Mouse (Mus musculus) liver, embryonic 12.5 days (tissue): Measurements from ENCODE around the gene Iqcf1. TPM values are rescaled to one million over a fixed set of nuclear protein-coding genes. Genes with fewer than 3 reads are reported as not detected.

ENCODE experiments used
- ATAC-seq: fragments of 200-750 bp; cut with Nextera tagmentation; 2 replicates; pipeline ENCODE4 v1.8.0; 2017; ENCODE audit warnings: moderate number of reproducible peaks, mild to moderate bottlenecking, moderate library complexity
- H3K27ac ChIP-seq: fragments of 300-500 bp; sonication (generic); 2 replicates; pipeline ENCODE4 v1.5.1; 2016; ENCODE audit warnings: mild to moderate bottlenecking
- H3K27me3 ChIP-seq: fragments of 300-500 bp; sonication (generic); replicated peaks from 2 replicates; pipeline ENCODE4 v1.6.1; 2016; ENCODE audit warnings: mild to moderate bottlenecking, moderate library complexity
- H3K36me3 ChIP-seq: fragments of 300-500 bp; sonication (generic); 2 replicates; pipeline ENCODE4 v1.6.1; 2016; ENCODE audit warnings: mild to moderate bottlenecking, moderate library complexity
- H3K4me1 ChIP-seq: fragments of 300-500 bp; sonication (generic); 2 replicates; pipeline ENCODE4 v1.6.1; 2016
- H3K4me2 ChIP-seq: fragments of 300-500 bp; sonication (generic); 2 replicates; pipeline ENCODE4 v1.6.1; 2016; ENCODE audit warnings: mild to moderate bottlenecking, moderate library complexity
- H3K4me3 ChIP-seq: fragments of 300-500 bp; sonication (generic); 2 replicates; pipeline ENCODE4 v1.5.1; 2016; ENCODE audit warnings: mild to moderate bottlenecking, moderate library complexity
- H3K9ac ChIP-seq: fragments of 300-500 bp; sonication (generic); 2 replicates; pipeline ENCODE4 v1.6.1; 2016; ENCODE audit warnings: mild to moderate bottlenecking, moderate library complexity
- H3K9me3 ChIP-seq: fragments of 300-500 bp; sonication (generic); replicated peaks from 2 replicates; pipeline ENCODE4 v1.6.1; 2016; ENCODE audit warnings: mild to moderate bottlenecking, moderate library complexity
- WGBS: fragments of 180-500 bp; shearing (Covaris S2); methylation state at CpG from one replicate; pipeline ENCODE4 v1.1.7; 2016; ENCODE audit not compliant: insufficient replicate concordance; 5-methylcytosine and 5-hydroxymethylcytosine counted together
- polyA plus RNA-seq: library from polyadenylated mRNA; unstranded; fragments of >200 nt; fragmentation: Nextera tagmentation; extraction: Ambion mirVana; gene quantifications from 2 replicates; pipeline ENCODE4 v1.2.1, GENCODE M21; 2016

Gene Iqcf1
- polyA plus RNA-seq, 1 experiment from 2014 or later = not detected

DNA sequence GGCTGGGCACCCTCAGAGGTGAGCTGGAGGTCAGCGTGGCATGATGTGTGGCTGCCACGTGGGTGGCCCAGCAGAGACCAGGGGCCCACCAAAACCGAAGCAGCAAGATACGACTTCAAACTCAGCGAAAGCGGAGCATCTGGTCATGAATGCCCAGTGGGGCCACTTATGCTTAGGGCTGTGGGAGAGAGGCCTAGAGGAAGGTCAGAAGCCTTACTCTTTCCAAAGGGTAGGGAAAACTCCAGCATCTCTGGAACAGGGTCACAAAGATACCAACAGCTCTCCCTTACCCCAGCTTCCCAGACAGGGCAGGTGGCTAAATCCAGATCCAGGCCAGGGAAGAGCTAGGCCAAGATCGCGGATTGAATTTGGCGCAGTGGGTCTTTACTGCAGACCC, 42.6 kb upstream of the Iqcf1 start:
- no peak overlapping the region for H3K9ac ChIP-seq
- no peak overlapping the region for H3K27ac ChIP-seq
- no peak overlapping the region for H3K4me2 ChIP-seq
- peaks cover 31% of the 10 kb centered on the region for H3K27me3 ChIP-seq
- 76% methylated on average over 9 of the region's 9 CpGs for WGBS
- ATAC-seq = no peak
- H3K4me1 ChIP-seq = peaks cover 52% of the 10 kb centered on the region
- H3K9me3 ChIP-seq = no peaks in the 10 kb centered on the region
- H3K36me3 ChIP-seq = peaks cover 19% of the 10 kb centered on the region
- no peak overlapping the region for H3K4me3 ChIP-seq

DNA sequence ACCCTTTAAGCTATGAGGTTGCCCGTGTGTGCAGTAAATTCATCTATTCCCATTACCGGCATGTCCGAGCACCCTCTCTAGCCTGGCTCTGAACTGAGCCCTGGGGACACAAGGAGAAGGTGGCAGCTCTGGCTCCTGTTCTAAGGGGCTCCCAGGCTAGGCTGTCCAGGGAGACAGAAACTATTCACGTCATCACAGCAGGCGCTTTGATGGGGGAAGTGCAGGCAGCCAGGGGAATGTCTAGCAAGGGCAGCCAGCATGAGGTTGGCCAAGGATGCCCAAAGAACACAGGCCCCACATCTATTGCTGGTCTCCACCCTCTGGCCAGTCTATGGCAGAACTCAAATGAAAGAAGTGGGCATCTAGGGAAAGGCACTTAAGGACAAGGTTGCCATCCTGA, 41.8 kb upstream of the Iqcf1 start:
- Histone ChIP-seq H3K9ac (no peak overlapping the region), H3K36me3 (peaks cover 26% of the 10 kb centered on the region), H3K27me3 (peaks cover 23% of the 10 kb centered on the region), H3K4me2 (no peak overlapping the region), H3K4me1 (peaks cover 46% of the 10 kb centered on the region), H3K9me3 (no peaks in the 10 kb centered on the region), H3K27ac (no peak overlapping the region), H3K4me3 (no peak overlapping the region)
- 62% methylated on average over 5 of the region's 5 CpGs for WGBS
- no peak for ATAC-seq

DNA sequence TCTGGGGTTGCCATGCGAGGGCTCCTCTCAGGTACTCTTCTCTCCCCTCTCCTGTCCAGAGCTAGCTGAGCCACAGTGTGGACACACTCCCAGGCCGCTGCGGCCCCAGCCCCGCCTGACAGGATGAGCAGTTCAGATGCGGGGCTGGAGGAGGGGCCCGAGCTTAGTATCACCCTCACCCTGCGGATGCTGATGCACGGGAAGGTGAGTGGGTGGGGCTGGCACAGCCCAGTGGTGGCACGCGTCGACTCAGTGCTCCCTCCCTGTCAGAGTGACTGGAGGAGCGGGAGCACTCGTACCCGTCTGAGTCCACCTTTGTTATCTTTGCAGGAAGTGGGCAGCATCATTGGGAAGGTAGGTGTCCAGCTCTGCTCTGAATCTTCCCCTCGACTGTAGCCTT, 39.8 kb upstream of the Iqcf1 start:
- peaks cover 24% of the 10 kb centered on the region for H3K27me3 ChIP-seq
- H3K9ac ChIP-seq = no peak overlapping the region
- H3K27ac ChIP-seq = no peak overlapping the region
- H3K9me3 ChIP-seq = no peaks in the 10 kb centered on the region
- no peak for ATAC-seq
- no peak overlapping the region for H3K4me2 ChIP-seq
- peaks cover 35% of the 10 kb centered on the region for H3K36me3 ChIP-seq
- H3K4me1 ChIP-seq = peaks cover 31% of the 10 kb centered on the region
- no peak overlapping the region for H3K4me3 ChIP-seq
- WGBS = 76% methylated on average over 15 of the region's 15 CpGs

DNA sequence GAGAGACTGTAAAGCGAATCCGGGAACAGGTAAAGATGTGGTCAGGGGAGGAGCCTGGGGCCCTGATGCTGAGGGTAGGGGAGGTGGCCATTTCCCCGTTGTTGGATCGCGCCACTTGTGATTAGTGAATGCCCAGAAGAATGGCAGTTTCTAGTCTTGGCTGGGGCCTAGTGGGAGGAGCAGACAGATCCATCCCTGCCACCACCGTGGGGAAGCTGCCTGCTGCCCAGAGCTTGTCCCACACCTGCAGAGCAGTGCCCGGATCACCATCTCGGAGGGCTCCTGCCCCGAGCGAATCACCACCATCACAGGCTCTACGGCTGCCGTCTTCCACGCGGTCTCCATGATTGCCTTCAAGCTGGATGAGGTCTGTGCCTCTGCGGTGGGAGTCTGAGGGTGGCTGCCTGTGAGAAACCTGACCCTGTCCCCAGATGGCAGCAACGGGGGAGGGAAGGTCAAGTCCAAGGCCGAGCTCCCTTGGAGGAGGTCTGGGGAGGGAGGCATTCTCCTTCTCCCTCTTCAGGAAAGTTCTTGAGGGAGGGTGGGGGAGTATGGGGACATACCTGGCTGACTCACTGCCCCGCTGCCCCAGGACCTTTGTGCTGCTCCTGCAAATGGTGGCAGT, 39.3 kb upstream of the Iqcf1 start:
- H3K9ac ChIP-seq = no peak overlapping the region
- no peak overlapping the region for H3K4me3 ChIP-seq
- ATAC-seq = no peak
- WGBS = 75% methylated on average over 17 of the region's 18 CpGs
- H3K4me2 ChIP-seq = no peak overlapping the region
- H3K4me1 ChIP-seq = peaks cover 31% of the 10 kb centered on the region
- H3K36me3 ChIP-seq = peaks cover 35% of the 10 kb centered on the region
- peaks cover 26% of the 10 kb centered on the region for H3K27me3 ChIP-seq
- H3K9me3 ChIP-seq = no peaks in the 10 kb centered on the region
- no peak overlapping the region for H3K27ac ChIP-seq

DNA sequence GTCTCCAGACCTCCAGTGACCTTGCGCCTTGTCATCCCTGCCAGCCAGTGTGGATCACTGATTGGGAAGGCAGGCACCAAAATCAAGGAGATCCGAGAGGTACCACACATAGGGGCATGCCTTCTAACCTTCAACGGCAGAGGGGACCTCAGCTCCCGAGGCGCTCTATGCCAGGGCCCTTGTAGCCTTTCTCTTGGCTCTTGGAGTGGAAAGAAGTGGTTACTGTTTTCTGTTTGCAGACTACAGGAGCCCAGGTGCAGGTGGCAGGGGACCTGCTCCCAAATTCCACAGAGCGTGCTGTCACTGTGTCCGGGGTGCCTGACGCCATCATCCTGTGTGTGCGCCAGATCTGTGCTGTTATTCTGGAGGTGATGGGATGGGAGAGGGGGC, 38.7 kb upstream of the Iqcf1 start:
- no peak overlapping the region for H3K9ac ChIP-seq
- ATAC-seq = no peak
- H3K4me1 ChIP-seq = peaks cover 30% of the 10 kb centered on the region
- H3K4me2 ChIP-seq = no peak overlapping the region
- H3K36me3 ChIP-seq = peaks cover 35% of the 10 kb centered on the region
- WGBS = 77% methylated on average over 9 of the region's 9 CpGs
- H3K27me3 ChIP-seq = peaks cover 31% of the 10 kb centered on the region
- no peak overlapping the region for H3K4me3 ChIP-seq
- no peak overlapping the region for H3K27ac ChIP-seq
- H3K9me3 ChIP-seq = no peaks in the 10 kb centered on the region

DNA sequence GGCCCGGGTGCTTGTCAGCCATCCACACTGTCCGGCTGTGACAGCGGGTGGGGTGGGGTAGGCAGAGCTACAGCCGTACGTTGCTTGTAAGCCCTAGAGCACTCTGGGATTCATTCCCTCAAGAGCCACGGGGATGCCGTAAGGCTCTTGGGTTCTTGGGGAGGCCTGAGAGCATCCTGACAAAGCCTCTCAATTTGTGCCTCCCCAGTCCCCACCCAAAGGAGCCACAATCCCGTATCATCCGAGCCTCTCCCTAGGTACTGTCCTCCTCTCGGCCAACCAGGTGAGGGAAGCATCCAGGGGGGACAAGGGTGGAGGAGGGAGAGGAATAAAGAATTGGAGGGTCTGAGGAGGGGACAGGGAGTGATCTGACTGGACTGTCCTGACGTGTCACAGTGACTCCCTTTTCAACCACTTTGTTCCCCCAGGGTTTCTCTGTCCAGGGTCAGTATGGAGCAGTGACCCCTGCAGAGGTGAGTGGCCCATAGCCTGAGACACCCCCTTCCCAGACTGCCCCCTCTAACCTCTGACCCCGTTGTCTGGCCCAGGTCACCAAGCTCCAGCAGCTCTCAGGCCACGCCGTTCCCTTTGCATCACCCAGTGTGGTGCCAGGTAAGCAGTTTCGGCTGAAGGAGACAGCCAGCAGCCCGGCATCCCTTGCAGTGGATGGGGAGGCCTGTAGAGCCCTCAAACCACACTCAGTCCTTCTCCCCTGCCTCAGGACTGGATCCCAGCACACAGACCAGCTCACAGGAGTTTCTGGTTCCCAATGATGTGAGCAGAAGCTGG, 37.9 kb upstream of the Iqcf1 start:
- WGBS = 78% methylated on average over 16 of the region's 16 CpGs
- no peaks in the 10 kb centered on the region for H3K9me3 ChIP-seq
- H3K4me3 ChIP-seq = no peak overlapping the region
- H3K27me3 ChIP-seq = peaks cover 39% of the 10 kb centered on the region
- peaks cover 35% of the 10 kb centered on the region for H3K36me3 ChIP-seq
- ATAC-seq = no peak
- peaks cover 22% of the 10 kb centered on the region for H3K4me1 ChIP-seq
- H3K27ac ChIP-seq = no peak overlapping the region
- H3K9ac ChIP-seq = no peak overlapping the region
- no peak overlapping the region for H3K4me2 ChIP-seq

DNA sequence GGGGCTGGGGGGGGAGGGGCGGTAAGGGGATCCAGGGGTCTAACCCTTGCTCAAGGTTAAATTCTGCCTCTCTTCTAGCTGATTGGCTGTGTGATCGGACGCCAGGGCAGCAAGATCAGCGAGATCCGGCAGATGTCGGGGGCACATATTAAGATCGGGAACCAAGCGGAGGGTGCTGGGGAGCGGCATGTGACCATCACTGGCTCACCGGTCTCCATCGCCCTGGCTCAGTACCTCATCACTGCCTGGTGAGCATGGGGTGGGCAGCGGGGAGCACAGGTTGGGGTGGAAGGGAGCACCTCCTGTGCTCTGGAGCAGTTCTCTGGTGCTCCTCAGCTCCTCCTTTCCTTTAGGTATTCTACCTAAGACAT, 37.4 kb upstream of the Iqcf1 start:
- H3K27me3 ChIP-seq = peaks cover 43% of the 10 kb centered on the region
- H3K4me3 ChIP-seq = no peak overlapping the region
- ATAC-seq = no peak
- H3K27ac ChIP-seq = no peak overlapping the region
- peaks cover 35% of the 10 kb centered on the region for H3K36me3 ChIP-seq
- 84% methylated on average over 12 of the region's 12 CpGs for WGBS
- H3K4me1 ChIP-seq = peaks cover 16% of the 10 kb centered on the region
- H3K9me3 ChIP-seq = no peaks in the 10 kb centered on the region
- H3K9ac ChIP-seq = no peak overlapping the region
- no peak overlapping the region for H3K4me2 ChIP-seq

DNA sequence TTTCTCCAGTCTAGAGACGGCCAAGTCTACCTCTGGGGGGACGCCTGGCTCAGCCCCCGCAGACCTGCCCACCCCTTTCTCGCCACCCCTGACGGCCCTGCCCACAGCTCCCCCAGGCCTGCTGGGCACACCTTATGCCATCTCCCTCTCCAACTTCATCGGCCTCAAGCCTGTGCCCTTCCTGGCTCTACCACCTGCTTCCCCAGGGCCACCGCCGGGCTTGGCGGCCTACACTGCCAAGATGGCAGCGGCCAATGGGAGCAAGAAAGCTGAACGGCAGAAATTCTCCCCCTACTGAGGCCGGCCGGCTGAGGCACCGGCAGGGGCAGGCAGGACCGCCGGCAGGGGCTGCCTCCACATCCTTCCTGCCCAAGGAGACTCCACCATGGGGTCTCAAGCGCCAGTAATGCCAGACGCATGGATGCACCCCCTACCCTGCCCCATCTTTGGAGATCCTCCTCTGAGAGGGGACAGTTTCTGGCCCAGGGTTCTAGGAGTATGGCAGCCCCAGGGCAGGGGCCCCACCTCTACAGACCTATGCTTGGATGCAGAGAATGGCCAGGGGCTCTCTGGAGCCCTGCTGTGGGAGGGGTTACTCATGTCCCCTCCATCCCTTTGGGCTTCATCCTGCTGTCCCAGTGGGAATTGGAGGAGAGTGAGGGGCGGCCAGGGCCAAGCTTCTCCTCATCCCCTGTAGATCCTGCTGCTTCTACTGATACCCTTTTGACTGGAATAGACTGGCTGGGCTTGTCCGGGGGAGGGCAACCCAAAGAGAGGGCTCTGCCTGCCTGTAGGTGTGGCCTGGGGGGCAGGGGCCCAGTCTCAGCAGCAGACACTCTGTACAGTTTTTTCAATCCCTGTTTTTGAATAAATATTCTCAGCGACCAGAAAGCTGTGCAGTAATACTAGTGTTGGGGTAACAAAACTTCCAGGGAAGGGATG, 36.4 kb upstream of the Iqcf1 start:
- H3K27ac ChIP-seq = no peak overlapping the region
- no peak overlapping the region for H3K9ac ChIP-seq
- H3K27me3 ChIP-seq = peaks cover 50% of the 10 kb centered on the region
- H3K4me1 ChIP-seq = peaks cover 15% of the 10 kb centered on the region
- H3K4me2 ChIP-seq = no peak overlapping the region
- H3K9me3 ChIP-seq = no peaks in the 10 kb centered on the region
- ATAC-seq = no peak
- H3K4me3 ChIP-seq = no peak overlapping the region
- 81% methylated on average over 21 of the region's 21 CpGs for WGBS
- peaks cover 35% of the 10 kb centered on the region for H3K36me3 ChIP-seq

DNA sequence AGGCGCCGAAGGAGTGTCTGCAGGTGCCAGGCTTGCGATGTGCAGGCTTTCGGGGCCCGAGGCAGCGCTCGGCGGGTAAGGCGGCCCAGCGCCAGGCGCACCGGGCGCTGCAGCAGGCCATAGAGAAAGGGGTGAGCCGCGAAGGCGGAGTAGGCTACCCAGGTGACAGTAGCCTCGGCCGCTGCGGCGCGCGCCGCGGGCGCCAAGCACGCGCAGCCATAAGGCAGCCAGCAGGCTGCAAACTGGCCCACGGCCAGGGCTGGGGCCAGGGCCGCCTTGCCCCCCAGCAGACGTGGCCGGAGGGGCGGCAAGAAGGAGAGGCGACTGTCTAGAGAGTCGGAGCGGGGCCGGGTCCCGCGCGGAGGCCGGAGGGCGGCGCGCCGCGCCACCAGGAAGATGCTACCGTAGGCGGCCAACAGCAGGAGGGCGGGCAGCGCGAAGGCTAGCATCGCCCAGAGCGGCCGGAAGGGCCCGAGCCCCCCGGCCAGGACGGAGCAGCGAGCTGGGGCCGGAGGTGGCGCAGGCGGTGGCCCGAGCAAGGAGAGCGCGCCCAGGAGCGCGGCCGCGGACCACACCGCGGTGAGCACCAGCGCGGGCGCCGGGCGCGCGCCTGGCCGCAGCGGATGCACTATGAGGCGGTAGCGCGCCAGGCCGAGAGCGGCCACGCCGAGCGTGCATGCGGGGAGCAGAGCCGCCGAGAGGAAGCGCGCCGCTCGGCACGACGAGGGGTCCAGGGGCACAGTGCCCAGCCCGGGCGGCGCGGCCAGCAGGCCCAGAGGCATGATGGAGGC, 34.8 kb upstream of the Iqcf1 start:
- Histone ChIP-seq H3K4me3 (peak overlapping the region; percentile 58), H3K27me3 (peaks cover 50% of the 10 kb centered on the region), H3K4me2 (peak overlapping the region; percentile 80), H3K36me3 (peaks cover 33% of the 10 kb centered on the region), H3K9me3 (no peaks in the 10 kb centered on the region), H3K9ac (peak overlapping the region; percentile 41), H3K27ac (no peak overlapping the region), H3K4me1 (peaks cover 15% of the 10 kb centered on the region)
- WGBS = 5% methylated on average over 99 of the region's 99 CpGs
- ATAC-seq = peak; percentile 46; the same call in 1 of the 2 replicates

DNA sequence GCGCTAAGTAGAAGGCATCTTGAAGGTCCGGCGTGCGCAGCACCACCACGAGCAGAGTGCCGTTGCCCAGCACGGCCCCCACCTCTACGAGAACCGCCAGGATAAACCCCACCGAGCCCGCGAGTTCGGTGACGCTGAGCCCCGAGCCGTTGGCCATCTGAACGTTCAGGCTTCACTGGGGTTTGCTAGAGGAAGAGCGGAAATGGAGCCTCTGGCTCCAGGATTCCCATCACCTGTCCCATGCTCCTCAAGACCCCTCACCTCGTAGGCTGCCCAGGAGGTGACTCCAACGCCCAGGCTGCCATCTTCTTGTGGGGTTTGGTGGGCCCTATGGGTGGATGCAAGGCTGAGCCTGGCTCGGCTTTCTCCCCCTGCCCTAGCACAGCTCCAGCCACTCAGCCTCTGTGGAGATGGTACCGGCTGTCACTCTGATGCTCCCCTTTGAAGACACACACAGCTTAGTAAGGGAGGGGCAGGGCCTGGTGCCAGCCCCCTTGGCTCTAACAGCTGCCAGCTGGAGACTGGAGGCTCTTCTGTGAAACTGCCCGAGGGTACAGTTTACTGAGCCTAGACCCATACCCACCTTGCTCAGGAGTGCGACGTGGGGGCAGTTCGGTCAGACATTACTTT, 34.1 kb upstream of the Iqcf1 start, which contains the start of gene Gpr62:
Gpr62 (minus strand) TSS at position 368 of the 630 bp plus-strand sequence.
- H3K9ac ChIP-seq = peak within 1 kb of the TSS; percentile 41
- peak within 1 kb of the TSS; percentile 58 for H3K4me3 ChIP-seq
- H3K27me3 ChIP-seq = peaks cover 50% of the 10 kb centered on the region
- peak within 1 kb of the TSS; percentile 80 for H3K4me2 ChIP-seq
- no peak within 1 kb of the TSS for H3K27ac ChIP-seq
- WGBS = 49% methylated on average over 26 of the region's 26 CpGs
- ATAC-seq = no peak
- peaks cover 26% of the 10 kb centered on the region for H3K36me3 ChIP-seq
- peaks cover 15% of the 10 kb centered on the region for H3K4me1 ChIP-seq
- H3K9me3 ChIP-seq = no peaks in the 10 kb centered on the region

DNA sequence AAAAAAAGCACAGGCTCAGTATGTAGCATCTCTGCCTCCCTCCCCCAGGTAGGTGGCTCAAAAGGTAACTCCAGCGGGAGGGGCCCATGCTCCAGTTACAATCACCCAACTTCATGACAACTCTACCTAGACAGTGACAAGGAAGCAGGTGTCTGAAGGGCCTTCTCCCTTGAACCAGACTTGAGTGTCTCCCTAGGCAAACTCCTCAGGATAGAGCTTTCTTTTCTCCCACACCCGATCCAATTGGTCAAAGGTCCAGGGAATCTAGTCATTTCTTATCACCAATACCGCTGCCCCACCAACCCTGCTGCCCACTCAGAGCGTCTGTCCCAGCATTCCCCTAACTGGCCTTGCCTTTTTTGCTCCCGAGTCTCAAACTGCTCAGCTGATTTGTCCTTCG, 33.0 kb upstream of the Iqcf1 start:
- H3K4me2 ChIP-seq = no peak overlapping the region
- H3K27me3 ChIP-seq = peaks cover 53% of the 10 kb centered on the region
- H3K9ac ChIP-seq = no peak overlapping the region
- peaks cover 15% of the 10 kb centered on the region for H3K4me1 ChIP-seq
- no peaks in the 10 kb centered on the region for H3K9me3 ChIP-seq
- WGBS = 76% methylated on average over 6 of the region's 6 CpGs
- H3K36me3 ChIP-seq = peaks cover 20% of the 10 kb centered on the region
- no peak overlapping the region for H3K4me3 ChIP-seq
- no peak for ATAC-seq
- H3K27ac ChIP-seq = no peak overlapping the region
